Mouse (Mus musculus) leukemia stem cell, adult 10-12 weeks (primary cell): ENCODE data around the gene Gm3002. TPM values are rescaled to one million over a fixed set of nuclear protein-coding genes. Genes with fewer than 3 reads are reported as not detected.

ENCODE experiments used
- polyA plus RNA-seq: library from polyadenylated mRNA; stranded (reverse); fragments of >175 nt; gene quantifications from 2 replicates; pipeline ENCODE4 v1.2.3, GENCODE M21; 2012; ENCODE audit warnings: low replicate concordance

The Gm3002 gene
- polyA plus RNA-seq, result not detected in 2 replicates

DNA sequence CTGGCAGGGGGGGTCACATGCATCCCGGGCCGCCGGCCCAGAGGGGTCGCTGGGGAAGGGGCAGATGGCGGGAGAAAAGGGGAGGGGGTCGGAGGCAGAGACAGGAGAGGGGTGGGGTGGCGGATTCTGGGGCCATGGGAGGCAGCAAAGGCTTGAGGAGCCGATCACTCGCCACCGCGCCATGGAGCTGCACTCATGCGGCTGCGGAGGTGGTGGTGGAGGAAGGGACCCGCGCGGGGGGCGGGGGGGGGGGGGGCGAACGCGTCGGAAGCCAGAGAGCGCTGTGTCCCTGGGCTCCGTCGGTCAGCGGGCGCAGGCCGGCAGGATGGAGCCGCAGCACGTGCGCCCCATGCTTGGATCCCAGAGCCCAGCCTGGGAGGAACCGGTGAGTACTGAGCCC, at the start of gene Gm3002:
Gene Gm3002, plus strand, starts transcription at position 301 of the 400 bp plus-strand sequence.

GRCm38 (mm10) chr14:3845945-3846344, 36.1 kb downstream of the Gm3002 start, which contains the start of gene Gm3033:
Gene Gm3033 (plus strand): TSS chr14:3846245.

DNA sequence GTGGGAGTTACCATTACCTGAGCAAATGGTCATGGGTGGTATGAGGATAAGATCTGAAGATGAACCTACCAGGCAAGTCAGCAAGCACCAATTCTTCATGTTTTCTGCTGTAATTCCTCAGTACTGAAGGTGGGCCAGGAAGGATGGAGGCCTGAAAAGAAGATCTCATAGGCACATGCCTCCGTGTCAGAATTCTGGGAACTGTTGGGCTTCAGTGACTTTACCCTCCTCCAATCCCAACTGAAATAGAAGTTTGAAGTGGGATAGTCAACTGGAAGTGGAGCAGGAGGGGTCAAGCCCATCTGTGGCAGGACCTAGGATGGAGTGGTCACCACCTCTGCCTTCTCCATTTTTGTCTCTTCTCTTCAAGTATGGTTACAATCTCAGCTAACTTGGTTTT, 74.0 kb downstream of the Gm3002 start, which contains the start of gene Gm2916:
Gene Gm2916, plus strand, starts transcription at position 301 of the 400 bp plus-strand sequence.

GRCm38 (mm10) chr14:3931456-3931855, 121.6 kb downstream of the Gm3002 start, which contains the start of gene Gm3029:
Gene Gm3029 (plus strand): TSS chr14:3931756.

GRCm38 (mm10) chr14:3963247-3963646, 153.4 kb downstream of the Gm3002 start, which contains the start of gene Gm3095:
Gene Gm3095 (plus strand): TSS chr14:3963547.

GRCm38 (mm10) chr14:3998094-3998493, 188.2 kb downstream of the Gm3002 start, which contains the start of gene Gm3099:
Gene Gm3099 (plus strand): TSS chr14:3998394.

Other genes with a start within 250 kb of the Gm3002 start
- not detected in 2 replicates for gene Gm3012, start 175.6 kb upstream of the Gm3002 start, polyA plus RNA-seq
- gene Gm3020, start 158.0 kb upstream of the Gm3002 start, polyA plus RNA-seq, result not detected in 2 replicates
- gene Gm3043, start 121.3 kb upstream of the Gm3002 start, polyA plus RNA-seq, result not detected in 2 replicates
- not detected in 2 replicates for gene Gm3033, start 36.2 kb downstream of the Gm3002 start, polyA plus RNA-seq
- gene Gm2916, start 74.1 kb downstream of the Gm3002 start, polyA plus RNA-seq, result not detected in 2 replicates
- not detected in 2 replicates for gene Gm3029, start 121.7 kb downstream of the Gm3002 start, polyA plus RNA-seq
- not detected in 2 replicates for gene Gm3095, start 153.5 kb downstream of the Gm3002 start, polyA plus RNA-seq
- gene Gm3099, start 188.3 kb downstream of the Gm3002 start, polyA plus RNA-seq, result not detected in 2 replicates
- gene Gm5796, start 213.9 kb downstream of the Gm3002 start, polyA plus RNA-seq, result not detected in 2 replicates